Mouse (Mus musculus): Measurements from ENCODE around the gene Spata16.

Gene Spata16

DNA sequence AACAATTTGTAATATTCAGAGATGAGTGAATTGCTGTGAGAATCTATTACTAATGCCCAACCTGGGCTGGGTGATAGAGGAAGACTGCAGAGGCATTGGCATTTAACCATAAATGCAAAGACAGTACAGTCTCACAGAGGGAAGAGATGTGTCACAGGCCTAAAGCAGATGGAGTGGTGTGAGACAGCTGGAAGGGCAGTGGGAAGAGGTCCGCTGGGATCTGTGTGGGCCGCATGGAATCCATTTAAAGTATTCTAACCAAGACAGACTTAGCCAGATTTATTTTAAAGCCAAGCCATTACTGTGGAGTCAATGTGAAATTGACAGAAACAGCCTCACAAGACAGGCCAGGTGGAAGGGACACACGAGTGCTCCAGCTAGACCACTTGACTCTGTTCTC is 343.0 kb downstream of the Spata16 start:
- DNase-seq = no peak

DNA sequence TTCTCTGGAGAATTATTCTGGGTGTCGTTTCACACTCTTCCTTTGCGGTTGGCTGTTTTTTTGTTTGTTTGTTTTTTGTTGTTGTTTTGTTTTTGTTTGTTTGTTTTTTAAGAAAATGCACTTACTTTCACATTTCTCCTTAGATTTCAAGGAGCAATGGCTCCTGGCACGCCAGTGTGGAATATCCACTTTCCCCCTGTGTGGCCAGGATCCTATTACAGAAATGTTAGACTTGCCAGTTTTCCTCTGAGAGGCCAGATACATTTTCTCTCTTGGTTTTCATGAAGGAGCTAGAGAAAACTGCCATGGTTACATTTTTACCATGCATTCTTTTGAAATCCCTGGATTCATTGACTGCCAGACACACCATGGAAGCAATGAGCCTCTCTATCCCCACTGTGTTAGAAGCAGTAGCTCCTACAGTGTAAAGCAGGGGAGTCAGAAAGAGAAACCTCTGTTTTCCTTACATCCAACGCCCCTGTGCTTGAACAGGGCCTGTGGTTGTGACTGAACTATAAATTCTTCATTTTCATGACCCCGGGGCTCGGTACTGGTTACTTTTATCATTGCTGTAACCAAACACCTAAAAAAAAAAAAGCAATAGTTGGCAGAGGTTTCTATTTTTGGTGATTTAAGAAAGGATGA is 344.7 kb downstream of the Spata16 start:
- no peak for DNase-seq

GRCm38 (mm10) chr3:26983749-26984148 is 346.3 kb downstream of the Spata16 start:
- DNase-seq = no peak

- no peak for DNase-seq
Observed at GRCm38 (mm10) chr3:27006844-27007243, 369.4 kb downstream of the Spata16 start.

GRCm38 (mm10) chr3:27027957-27028356 is 390.5 kb downstream of the Spata16 start:
- no peak for DNase-seq

GRCm38 (mm10) chr3:27028526-27028925 is 391.1 kb downstream of the Spata16 start:
- DNase-seq = no peak

GRCm38 (mm10) chr3:27030067-27030857 is 392.8 kb downstream of the Spata16 start:
- no peak for DNase-seq
